Mouse (Mus musculus): Measurements from ENCODE around the gene Sympk. TPM values are rescaled to one million over a fixed set of nuclear protein-coding genes. Genes with fewer than 3 reads are reported as not detected.

Gene Sympk
- polyA plus RNA-seq, 1 experiment = 90.3 TPM

DNA sequence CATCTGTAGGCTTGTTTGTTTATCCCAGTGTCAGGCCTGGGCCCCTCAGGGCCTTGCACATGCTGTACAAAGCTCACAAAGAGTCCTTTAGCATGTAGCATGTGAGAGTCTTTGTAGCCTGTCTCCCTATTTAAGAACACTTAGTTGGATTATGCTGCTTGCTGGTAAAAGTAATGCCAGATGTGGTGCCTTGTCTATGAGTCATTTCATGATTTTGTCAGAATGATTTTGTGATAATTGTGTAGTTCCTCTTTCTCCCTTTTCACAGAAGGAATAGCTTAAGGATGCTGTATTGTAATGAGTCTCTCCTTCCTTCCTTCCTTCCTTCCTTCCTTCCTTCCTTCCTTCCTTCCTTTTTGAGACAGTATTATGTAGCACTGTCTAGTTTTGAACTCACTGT, 3.9 kb downstream of the Sympk start:
- Histone ChIP-seq H3K4me3 (no peak overlapping the region), H3K27me3 (ENCODE audit: control insufficient read depth, insufficient read depth, insufficient read length) (no peaks in the 10 kb centered on the region), H3K4me2 (ENCODE audit: low read depth) (no peak overlapping the region), H3K79me2 (ENCODE audit: control insufficient read depth, insufficient read depth) (peaks cover 20% of the 10 kb centered on the region), H3ac (ENCODE audit: control insufficient read depth, insufficient read length) (no peak overlapping the region), H3K36me3 (ENCODE audit: control insufficient read depth, insufficient read depth) (peaks cover 12% of the 10 kb centered on the region)
- TF ChIP-seq TCF12 (IDR thresholded peaks at IDR 0.05; ENCODE audit: insufficient read depth, poor library complexity, severe bottlenecking) = no peak
- no peak for TF ChIP-seq CEBPB (IDR thresholded peaks at IDR 0.05; ENCODE audit: insufficient read depth, poor library complexity, severe bottlenecking)
- no peak for TF ChIP-seq POLR2A (IDR thresholded peaks at IDR 0.05; ENCODE audit: insufficient read length, low read depth)
- TF ChIP-seq USF1 (IDR thresholded peaks at IDR 0.05; ENCODE audit: low read depth) = no peak
- TF ChIP-seq MYOD1 (IDR thresholded peaks at IDR 0.05; ENCODE audit: control insufficient read depth in 1 of 3, insufficient read length in 2 of 3, low read depth in 2 of 3) = no peak
- no peak for TF ChIP-seq TCF3 (IDR thresholded peaks at IDR 0.05; ENCODE audit: insufficient read length, low read depth)

DNA sequence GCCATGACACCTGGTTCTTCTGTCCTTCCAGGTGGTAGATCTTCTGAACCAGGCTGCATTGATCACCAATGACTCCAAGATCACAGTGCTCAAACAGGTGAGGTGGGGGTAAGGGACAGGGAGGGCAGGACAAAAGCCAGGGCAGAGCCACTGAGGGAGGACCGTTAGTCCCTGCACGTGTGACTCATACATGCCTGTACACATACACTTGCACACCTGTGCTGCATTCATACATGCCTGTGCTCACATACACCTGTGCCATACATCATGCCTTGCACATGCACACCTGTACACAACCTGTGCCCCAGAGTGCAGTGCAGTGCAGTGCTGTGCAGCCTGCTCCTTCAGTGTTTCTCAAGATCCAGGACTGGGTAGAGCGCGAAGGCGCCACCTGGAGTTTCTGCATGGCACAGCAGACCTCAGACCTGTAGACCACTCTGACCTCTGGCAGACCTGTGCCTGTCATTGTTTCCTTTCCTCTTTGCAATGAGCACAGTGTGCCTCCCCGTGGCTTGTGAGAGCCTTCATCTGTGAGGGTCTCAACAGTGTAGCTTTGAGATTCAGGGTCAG, 5.0 kb downstream of the Sympk start:
- H3K36me3 ChIP-seq (ENCODE audit: control insufficient read depth, insufficient read depth) = peaks cover 12% of the 10 kb centered on the region
- H3ac ChIP-seq (ENCODE audit: control insufficient read depth, insufficient read length) = no peak overlapping the region
- no peak overlapping the region for H3K4me3 ChIP-seq
- no peaks in the 10 kb centered on the region for H3K27me3 ChIP-seq (ENCODE audit: control insufficient read depth, insufficient read depth, insufficient read length)
- no peak overlapping the region for H3K4me2 ChIP-seq (ENCODE audit: low read depth)
- TF ChIP-seq SRF (IDR thresholded peaks at IDR 0.05; ENCODE audit: control insufficient read depth, insufficient read length, low read depth) = no peak
- TF ChIP-seq TCF3 (IDR thresholded peaks at IDR 0.05; ENCODE audit: insufficient read length, low read depth) = no peak
- TF ChIP-seq E2F4 (IDR thresholded peaks at IDR 0.05; ENCODE audit: insufficient read depth) = no peak
- TF ChIP-seq MAX (IDR thresholded peaks at IDR 0.05; ENCODE audit: low read depth) = no peak
- TF ChIP-seq USF1 (IDR thresholded peaks at IDR 0.05; ENCODE audit: low read depth) = no peak
- TF ChIP-seq MYOG (IDR thresholded peaks at IDR 0.05; ENCODE audit: control insufficient read depth in 1 of 3, insufficient read depth in 1 of 3, insufficient read length in 2 of 3, low read depth in 2 of 3) = no peak
- no peak for TF ChIP-seq POLR2AphosphoS2 (IDR thresholded peaks at IDR 0.05; ENCODE audit: insufficient read length, low read depth)
- H3K79me2 ChIP-seq (ENCODE audit: control insufficient read depth, insufficient read depth) = peaks cover 20% of the 10 kb centered on the region

DNA sequence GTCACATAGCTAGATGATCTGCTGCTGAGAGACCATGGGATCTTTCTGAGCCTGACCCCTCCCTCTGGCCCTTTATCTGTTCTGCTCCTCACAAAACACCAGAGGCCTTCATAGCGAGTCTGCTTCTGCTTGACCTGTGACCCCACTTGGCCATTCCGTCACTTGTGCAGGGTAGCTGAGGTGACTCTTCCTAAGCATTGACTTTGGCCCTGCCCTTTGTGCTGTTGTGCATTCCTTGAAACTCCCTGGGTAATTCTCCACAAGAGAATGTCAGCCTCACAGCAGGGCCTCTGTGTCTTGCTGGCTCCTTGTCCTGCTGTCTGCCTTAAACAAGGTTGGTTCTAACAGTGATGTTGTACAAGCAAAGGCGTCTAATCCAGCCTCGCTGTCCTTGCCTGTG, 7.5 kb downstream of the Sympk start:
- Histone ChIP-seq H3K79me2 (ENCODE audit: control insufficient read depth, insufficient read depth) (peaks cover 3% of the 10 kb centered on the region), H3K4me2 (ENCODE audit: low read depth) (no peak overlapping the region), H3K27me3 (ENCODE audit: control insufficient read depth, insufficient read depth, insufficient read length) (no peaks in the 10 kb centered on the region), H3K36me3 (ENCODE audit: control insufficient read depth, insufficient read depth) (peaks cover 14% of the 10 kb centered on the region), H3K4me3 (no peak overlapping the region), H3ac (ENCODE audit: control insufficient read depth, insufficient read length) (no peak overlapping the region)
- no peak for TF ChIP-seq TCF3 (IDR thresholded peaks at IDR 0.05; ENCODE audit: insufficient read length, low read depth)
- no peak for TF ChIP-seq CEBPB (IDR thresholded peaks at IDR 0.05; ENCODE audit: insufficient read depth, poor library complexity, severe bottlenecking)
- no peak for TF ChIP-seq MAX (IDR thresholded peaks at IDR 0.05; ENCODE audit: low read depth)

DNA sequence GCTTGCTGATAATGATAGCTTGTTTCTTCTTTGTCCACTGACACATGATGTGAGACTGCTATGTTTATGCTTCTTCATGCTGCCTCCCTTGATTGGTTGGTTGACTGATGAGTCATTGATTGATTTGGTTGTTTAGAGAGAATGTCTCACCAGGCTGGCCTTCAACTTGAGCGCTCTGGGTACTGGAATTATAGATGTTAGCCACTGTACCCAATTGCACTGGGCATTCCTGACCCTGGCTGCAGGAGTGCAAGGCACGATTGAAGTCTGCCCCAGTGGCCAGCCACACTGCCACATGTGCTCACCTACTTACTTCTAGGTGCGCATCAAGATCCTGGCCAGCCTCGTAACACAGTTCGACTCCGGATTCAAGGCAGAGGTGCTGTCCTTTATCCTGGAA, 20.4 kb downstream of the Sympk start:
- no peaks in the 10 kb centered on the region for H3K79me2 ChIP-seq (ENCODE audit: control insufficient read depth, insufficient read depth)
- H3K27me3 ChIP-seq (ENCODE audit: control insufficient read depth, insufficient read depth, insufficient read length) = no peaks in the 10 kb centered on the region
- TF ChIP-seq POLR2AphosphoS2 (IDR thresholded peaks at IDR 0.05; ENCODE audit: insufficient read length, low read depth) = no peak
- no peak for TF ChIP-seq SRF (IDR thresholded peaks at IDR 0.05; ENCODE audit: control insufficient read depth, insufficient read length, low read depth)
- TF ChIP-seq MYOG (IDR thresholded peaks at IDR 0.05; ENCODE audit: control insufficient read depth in 1 of 3, insufficient read depth in 1 of 3, insufficient read length in 2 of 3, low read depth in 2 of 3) = no peak
- TF ChIP-seq POLR2A (IDR thresholded peaks at IDR 0.05; ENCODE audit: insufficient read length, low read depth) = no peak

DNA sequence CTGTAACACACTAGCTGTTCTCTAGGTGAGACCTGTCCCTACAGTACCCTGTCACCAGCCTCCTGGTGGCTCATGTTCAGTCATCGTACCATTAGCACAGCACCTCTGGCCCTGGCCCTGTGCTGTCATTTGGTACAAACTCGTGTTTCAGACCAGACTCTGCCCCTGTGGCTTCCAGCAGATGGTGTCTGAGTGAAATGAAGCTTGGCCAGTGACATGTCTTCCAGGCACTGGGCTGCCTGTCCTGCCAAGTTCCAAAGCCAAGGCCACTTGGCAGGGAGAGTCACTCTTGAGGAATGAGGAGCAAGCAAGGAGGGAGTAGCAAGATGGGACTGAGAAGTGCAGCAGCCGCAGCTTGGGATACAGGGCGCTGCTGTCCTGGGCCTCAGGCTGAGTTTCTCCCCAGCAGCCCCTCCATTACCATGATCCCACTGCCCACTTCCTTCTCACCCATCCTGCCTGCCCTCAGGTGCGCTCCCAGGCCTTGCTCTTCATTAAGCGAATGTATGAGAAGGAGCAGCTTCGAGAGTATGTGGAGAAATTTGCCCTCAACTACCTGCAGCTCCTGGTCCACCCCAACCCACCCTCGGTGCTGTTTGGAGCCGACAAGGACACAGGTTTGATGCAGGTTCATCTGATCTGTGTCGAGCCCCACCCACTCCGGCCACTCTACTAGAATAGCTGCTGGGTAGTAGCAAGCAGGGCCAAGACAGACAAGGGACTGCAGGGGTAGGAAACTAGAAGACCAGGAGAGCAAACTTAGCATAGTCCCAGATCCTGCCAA, 22.3 kb downstream of the Sympk start:
- no peak overlapping the region for H3K4me3 ChIP-seq
- no peaks in the 10 kb centered on the region for H3K79me2 ChIP-seq (ENCODE audit: control insufficient read depth, insufficient read depth)
- no peak overlapping the region for H3K4me2 ChIP-seq (ENCODE audit: low read depth)
- H3K36me3 ChIP-seq (ENCODE audit: control insufficient read depth, insufficient read depth) = peaks cover 14% of the 10 kb centered on the region
- TF ChIP-seq TCF3 (IDR thresholded peaks at IDR 0.05; ENCODE audit: insufficient read length, low read depth) (no peak), MYOD1 (IDR thresholded peaks at IDR 0.05; ENCODE audit: control insufficient read depth in 1 of 3, insufficient read length in 2 of 3, low read depth in 2 of 3) (no peak), POLR2AphosphoS2 (IDR thresholded peaks at IDR 0.05; ENCODE audit: insufficient read length, low read depth) (no peak), MAX (IDR thresholded peaks at IDR 0.05; ENCODE audit: low read depth) (no peak), E2F4 (IDR thresholded peaks at IDR 0.05; ENCODE audit: insufficient read depth) (no peak), TCF12 (IDR thresholded peaks at IDR 0.05; ENCODE audit: insufficient read depth, poor library complexity, severe bottlenecking) (no peak)
- H3K27me3 ChIP-seq (ENCODE audit: control insufficient read depth, insufficient read depth, insufficient read length) = no peaks in the 10 kb centered on the region
- no peak overlapping the region for H3ac ChIP-seq (ENCODE audit: control insufficient read depth, insufficient read length)

More for the DNA sequence above, 20.4 kb downstream of the Sympk start:
- Histone ChIP-seq H3K36me3 (ENCODE audit: control insufficient read depth, insufficient read depth) (peaks cover 24% of the 10 kb centered on the region), H3K4me2 (ENCODE audit: low read depth) (no peak overlapping the region), H3K4me3 (no peak overlapping the region), H3ac (ENCODE audit: control insufficient read depth, insufficient read length) (no peak overlapping the region)
